Mouse (Mus musculus) layer of hippocampus, adult 2 months (tissue): Measurements from ENCODE around the gene Ugt1a1. TPM values are rescaled to one million over a fixed set of nuclear protein-coding genes. Genes with fewer than 3 reads are reported as not detected.

Source experiments
- DNase-seq, 2 experiments: peaks; one replicate each; pipeline ENCODE4 v3.0.0; 2022; ENCODE audit warnings: low spot score in 2 of 2
- H3K27ac ChIP-seq: fragments of 200-600 bp; 2 replicates; pipeline ENCODE4 v1.8.1; 2022
- H3K4me3 ChIP-seq: fragments of 200-600 bp; 2 replicates; pipeline ENCODE4 v1.8.1; 2022; ENCODE audit warnings: mild to moderate bottlenecking
- CTCF ChIP-seq: fragments of 200-600 bp; conservative IDR thresholded peaks from 2 replicates; pipeline ENCODE4 v1.8.1; 2022; ENCODE audit warnings: antibody characterized with exemption, mild to moderate bottlenecking, moderate library complexity
- total RNA-seq, 2 experiments: library from RNA; stranded (reverse); gene quantifications; 2 replicates each; pipeline ENCODE4 v1.2.3; 2021

Ugt1a1 gene
- total RNA-seq, 2 experiments from 2014 or later: not detected

- no peak for TF ChIP-seq CTCF
- DNase-seq: no peak
Observed at GRCm38 (mm10) chr1:88247660-88248059, 35.9 kb downstream of the Ugt1a1 start.

DNA sequence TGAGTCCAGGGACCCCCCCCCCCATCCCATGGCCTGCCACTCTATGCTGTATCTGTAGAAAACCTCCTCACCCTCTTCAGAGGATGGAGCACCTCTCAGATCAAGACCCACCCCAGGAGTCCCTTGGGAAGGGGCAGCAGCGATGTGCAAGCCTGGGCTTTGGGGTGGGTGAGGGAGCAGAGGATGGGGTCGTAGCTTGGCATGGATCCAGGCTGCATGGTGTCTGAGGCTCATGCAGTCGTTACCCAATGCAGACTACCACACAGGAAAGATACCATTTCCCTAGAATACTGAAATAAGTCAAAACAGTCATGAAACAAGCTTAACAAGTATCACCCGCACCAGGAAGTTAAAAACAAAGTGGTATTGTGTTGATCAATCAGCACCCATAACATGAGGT, 36.9 kb downstream of the Ugt1a1 start:
- DNase-seq: no peak
- H3K4me3 ChIP-seq: no peak overlapping the region
- no peak for TF ChIP-seq CTCF
- no peak overlapping the region for H3K27ac ChIP-seq

More at GRCm38 (mm10) chr1:88247660-88248059, 35.9 kb downstream of the Ugt1a1 start:
- H3K27ac ChIP-seq: no peak overlapping the region
- no peak overlapping the region for H3K4me3 ChIP-seq

DNA sequence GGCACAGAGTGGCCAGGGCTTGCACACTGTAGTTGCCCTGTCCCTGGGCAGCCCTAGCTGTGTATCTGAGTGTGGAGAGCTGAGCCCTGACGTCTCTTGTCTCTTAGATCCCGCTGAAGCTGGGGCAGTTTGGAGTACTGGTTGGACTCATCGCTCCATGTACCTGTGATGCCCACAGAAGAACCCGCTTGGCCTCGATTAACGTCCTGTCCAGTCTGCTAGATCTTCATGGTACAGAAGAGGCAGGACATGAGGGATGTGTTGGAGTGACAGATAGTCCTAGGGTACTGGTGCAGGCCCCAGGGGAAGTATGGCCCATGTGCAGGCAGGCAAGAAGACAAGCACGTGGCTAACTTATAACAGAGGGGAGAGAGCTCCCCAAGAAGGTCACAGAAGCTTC, 37.8 kb downstream of the Ugt1a1 start:
- Histone ChIP-seq H3K27ac (no peak overlapping the region), H3K4me3 (no peak overlapping the region)
- DNase-seq: no peak
- TF ChIP-seq CTCF: no peak

GRCm38 (mm10) chr1:88250023-88250422, 38.3 kb downstream of the Ugt1a1 start:
- no peak for TF ChIP-seq CTCF
- no peak overlapping the region for H3K27ac ChIP-seq
- H3K4me3 ChIP-seq: no peak overlapping the region
- no peak for DNase-seq

DNA sequence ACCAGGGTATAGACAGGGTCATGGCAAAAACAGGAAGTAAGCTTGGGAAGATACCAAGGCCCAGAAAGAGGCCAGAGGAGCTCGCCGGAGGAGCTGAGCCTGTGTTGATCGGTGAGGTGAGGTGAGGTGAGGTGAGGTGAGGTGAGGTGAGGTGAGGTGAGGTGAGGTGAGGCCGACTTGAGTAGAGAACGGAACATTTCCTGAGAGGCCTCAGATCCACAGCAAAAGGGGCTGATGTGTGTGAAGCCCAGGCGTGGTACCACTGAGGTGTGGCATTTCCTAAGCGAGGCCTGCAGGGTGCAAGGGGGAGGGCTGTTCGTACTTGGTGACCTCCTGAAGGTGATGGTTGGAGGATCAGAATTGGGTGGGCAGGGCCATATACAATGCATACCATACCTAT, 41.3 kb downstream of the Ugt1a1 start:
- Histone ChIP-seq H3K27ac (no peak overlapping the region), H3K4me3 (no peak overlapping the region)
- TF ChIP-seq CTCF: no peak
- no peak for DNase-seq

DNA sequence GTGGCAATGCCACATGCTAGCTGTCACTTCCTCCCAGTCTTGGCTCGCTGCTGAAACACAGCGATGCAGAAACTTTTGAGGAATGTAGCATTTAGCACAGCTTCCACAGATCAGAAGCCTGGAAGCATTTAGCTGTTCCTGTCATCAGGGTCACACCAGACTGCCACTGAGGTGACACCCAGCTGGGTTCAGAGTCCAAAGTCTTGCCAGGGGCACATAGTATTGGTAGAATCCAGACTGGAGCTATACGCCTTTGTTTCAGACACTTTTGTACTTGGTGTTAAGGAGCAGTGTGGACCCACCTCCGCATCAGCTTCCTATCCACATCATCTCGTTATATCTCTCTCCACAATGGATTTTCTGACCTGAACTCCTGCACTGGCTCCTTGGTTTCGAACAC, 41.8 kb downstream of the Ugt1a1 start:
- no peak overlapping the region for H3K4me3 ChIP-seq
- no peak for TF ChIP-seq CTCF
- no peak overlapping the region for H3K27ac ChIP-seq
- no peak for DNase-seq

DNA sequence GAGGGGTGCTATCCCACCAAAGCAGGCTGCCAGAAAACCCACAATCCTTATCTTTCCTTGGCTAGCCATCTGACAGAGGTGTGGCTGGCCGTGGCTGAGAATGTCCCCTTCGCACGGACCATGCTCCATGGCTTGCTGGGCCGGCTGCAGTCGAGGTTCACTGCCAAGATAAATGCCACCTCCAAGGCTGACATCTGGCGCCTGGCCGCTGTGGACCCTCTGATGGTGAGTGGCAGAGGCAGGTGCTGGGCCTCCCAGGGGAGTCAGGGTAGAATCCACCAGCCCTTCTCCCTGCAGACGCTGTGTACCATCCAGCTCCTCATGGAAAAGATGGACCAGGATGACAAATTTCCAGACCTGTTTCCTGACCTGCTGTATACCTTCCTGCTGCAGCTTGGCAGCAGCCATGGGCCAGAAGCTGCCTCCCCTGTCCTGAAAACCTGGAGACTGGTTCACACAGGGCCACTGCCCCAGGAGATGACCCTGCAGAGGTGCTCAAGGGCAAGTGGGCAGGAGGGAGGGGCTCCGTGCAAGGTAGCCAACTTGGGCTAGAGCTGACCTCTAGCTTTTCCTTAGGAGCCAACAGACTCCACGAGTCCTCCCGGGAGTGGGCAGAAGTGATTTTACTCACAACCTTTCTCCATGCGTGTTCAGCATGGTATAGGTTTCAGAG, 43.2 kb downstream of the Ugt1a1 start:
- Histone ChIP-seq H3K4me3 (no peak overlapping the region), H3K27ac (no peak overlapping the region)
- DNase-seq: no peak
- no peak for TF ChIP-seq CTCF

DNA sequence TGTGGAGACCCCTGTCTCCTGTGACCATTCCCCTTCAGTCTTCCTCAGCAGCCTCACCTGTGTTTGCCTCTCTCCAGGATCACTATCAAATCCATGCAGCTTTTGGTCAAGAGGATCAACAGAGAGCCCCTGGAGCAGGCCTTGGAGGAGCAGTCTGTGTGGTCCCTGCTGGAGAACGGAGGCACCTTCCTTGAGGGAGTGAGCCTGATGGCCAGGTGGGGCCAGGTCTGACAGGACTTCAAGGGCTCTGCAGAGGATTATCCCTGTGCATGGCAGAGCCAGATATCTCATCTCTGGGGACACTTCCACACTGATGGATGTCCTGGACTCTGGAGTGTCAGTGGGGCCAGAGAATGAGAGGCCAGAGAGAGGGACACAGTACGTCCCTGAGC, 43.7 kb downstream of the Ugt1a1 start:
- DNase-seq: no peak
- no peak overlapping the region for H3K27ac ChIP-seq
- TF ChIP-seq CTCF: no peak
- no peak overlapping the region for H3K4me3 ChIP-seq

DNA sequence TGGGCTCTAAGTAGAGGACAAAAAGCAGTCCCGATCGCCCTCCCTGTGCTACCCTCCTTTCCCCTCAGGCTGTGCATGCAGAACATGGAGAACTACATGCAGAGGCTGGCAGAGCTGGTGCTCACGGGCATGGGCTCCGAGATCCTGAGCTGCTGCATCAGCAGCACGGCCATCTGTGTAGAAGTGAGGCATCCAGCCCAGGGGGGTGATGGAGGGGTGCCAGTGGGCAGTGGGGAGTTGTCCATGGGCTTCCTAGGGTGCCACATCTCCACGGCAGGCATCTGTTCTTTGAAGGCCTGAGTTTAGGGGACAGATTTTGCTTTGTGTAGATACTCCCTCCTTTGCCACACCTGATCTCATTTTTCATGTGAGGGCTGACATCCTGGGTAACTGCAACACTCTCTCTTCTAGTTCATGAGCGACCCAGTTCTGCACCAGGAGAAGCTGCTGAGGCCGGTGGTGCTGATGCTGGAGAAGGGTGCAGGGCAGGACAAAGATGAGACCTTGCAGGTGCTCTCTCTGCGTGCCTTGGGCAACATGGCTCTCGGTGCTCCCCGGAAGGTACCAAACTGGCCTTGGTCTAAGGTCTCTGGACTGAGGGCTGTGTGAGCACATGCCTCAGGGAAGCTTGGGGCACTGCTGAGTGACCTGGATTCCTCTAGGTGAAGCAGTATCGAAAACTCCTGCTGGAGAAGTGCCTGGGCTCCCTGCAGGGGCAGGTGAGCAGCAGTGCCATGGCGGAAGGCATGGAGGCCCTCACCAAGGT, 44.4 kb downstream of the Ugt1a1 start:
- Histone ChIP-seq H3K27ac (no peak overlapping the region), H3K4me3 (no peak overlapping the region)
- TF ChIP-seq CTCF: no peak
- DNase-seq: no peak

GRCm38 (mm10) chr1:88256886-88257663, 45.3 kb downstream of the Ugt1a1 start:
- TF ChIP-seq CTCF: no peak
- DNase-seq: no peak
- H3K27ac ChIP-seq: no peak overlapping the region
- no peak overlapping the region for H3K4me3 ChIP-seq

- Histone ChIP-seq H3K27ac (no peak overlapping the region), H3K4me3 (no peak overlapping the region)
- no peak for DNase-seq
- TF ChIP-seq CTCF: no peak
Observed at GRCm38 (mm10) chr1:88257681-88258080, 45.9 kb downstream of the Ugt1a1 start.

DNA sequence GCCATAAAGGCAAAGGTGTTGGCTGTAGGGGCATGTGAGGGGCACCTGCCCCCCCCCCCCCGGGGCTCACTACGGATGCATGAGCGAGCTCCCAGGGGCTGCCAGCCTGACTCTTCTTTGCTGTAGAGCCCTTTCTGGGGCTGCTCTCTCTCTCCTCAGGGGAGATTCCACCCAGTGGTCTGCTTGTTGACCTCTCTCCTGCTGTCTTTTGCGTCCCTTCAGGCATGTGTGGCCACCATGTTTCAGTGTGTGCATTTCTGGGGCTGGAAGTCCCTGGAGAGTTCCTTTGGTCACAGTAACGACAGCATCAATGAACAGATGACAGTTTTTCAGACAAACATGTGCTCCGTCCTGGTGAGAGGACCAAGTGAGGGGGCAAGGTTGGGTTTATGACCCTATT, 46.6 kb downstream of the Ugt1a1 start:
- TF ChIP-seq CTCF: no peak
- no peak overlapping the region for H3K27ac ChIP-seq

More for the DNA sequence above, 46.6 kb downstream of the Ugt1a1 start:
- H3K4me3 ChIP-seq: no peak overlapping the region
- no peak for DNase-seq
